Mouse (Mus musculus): ENCODE measurements around the gene Xpr1. TPM values are rescaled to one million over a fixed set of nuclear protein-coding genes. Genes with fewer than 3 reads are reported as not detected.

Gene Xpr1
- polyA plus RNA-seq, 1 experiment from 2014 or later, result 5.3 TPM

DNA sequence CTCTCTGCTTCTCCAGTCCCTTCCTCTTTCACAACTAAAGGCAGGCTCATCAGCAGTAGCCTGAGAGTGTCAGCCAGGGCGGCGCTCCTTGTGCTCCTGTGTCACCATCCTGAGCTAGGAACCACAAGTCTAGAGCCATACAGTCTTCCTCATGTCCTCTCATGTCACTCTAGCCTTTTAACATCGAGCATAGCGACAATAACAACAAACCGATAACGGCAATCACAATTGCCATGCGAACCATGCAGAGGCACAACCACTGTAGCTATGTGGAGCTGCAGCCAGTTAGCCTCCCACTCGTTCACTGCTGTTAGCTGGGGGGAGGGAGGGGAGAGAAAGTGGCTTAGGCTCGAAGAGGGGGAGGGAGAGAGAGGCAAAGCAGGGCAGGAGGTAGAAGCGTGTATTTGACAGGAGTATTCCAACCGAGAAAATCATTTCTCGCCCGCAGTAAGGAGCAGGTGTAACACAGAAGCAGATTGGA lies 25.3 kb upstream of the Xpr1 start:
- H3K36me3 ChIP-seq (replicated peaks; ENCODE audit: control insufficient read depth, insufficient read depth, low read depth, low read length), result no peaks in the 10 kb centered on the region
- no peak for ATAC-seq (replicated peaks; ENCODE audit: insufficient number of reproducible peaks, low FRiP score, low TSS enrichment, low read depth)
- H3K27ac ChIP-seq (replicated peaks; ENCODE audit: low read depth, low read length), result no peak overlapping the region
- no peak overlapping the region for H3K4me2 ChIP-seq (ENCODE audit: low read depth, low read length)
- DNase-seq (ENCODE audit: low spot score), result no peak
- H3K9ac ChIP-seq (replicated peaks; ENCODE audit: low read length), result no peak overlapping the region
- H3K27me3 ChIP-seq (ENCODE audit: control insufficient read depth, insufficient read depth, low read length), result no peaks in the 10 kb centered on the region
- H3K9me3 ChIP-seq (replicated peaks; ENCODE audit: control insufficient read depth, low read length), result no peaks in the 10 kb centered on the region
- no peak overlapping the region for H3K4me3 ChIP-seq (ENCODE audit: low read depth, low read length)
- 64% methylated on average over 13 of the region's 13 CpGs for WGBS
- no peaks in the 10 kb centered on the region for H3K4me1 ChIP-seq (ENCODE audit: control insufficient read depth, insufficient read depth, low read length)

DNA sequence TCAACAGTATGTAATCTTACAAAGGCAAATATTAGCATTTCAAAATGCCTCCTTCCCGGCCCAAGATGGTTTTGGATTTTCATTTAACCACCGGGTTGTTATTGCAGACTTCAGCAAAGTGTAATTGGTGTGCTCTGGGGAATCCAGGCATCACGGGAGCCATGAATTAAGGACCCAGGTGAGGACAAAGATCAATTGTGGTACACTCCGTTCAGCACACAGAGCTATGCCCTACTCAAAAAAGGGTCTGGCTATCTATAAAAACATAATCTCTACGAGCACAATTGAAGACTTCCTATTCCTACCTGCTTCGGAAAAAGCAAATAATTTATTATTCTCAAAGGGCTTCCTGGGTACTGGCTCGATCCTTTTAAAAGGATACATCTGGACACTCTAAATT lies 22.3 kb upstream of the Xpr1 start:
- Histone ChIP-seq H3K27ac (replicated peaks; ENCODE audit: low read depth, low read length) (no peak overlapping the region), H3K9me3 (replicated peaks; ENCODE audit: control insufficient read depth, low read length) (no peaks in the 10 kb centered on the region), H3K36me3 (replicated peaks; ENCODE audit: control insufficient read depth, insufficient read depth, low read depth, low read length) (no peaks in the 10 kb centered on the region), H3K4me3 (ENCODE audit: low read depth, low read length) (no peak overlapping the region), H3K27me3 (ENCODE audit: control insufficient read depth, insufficient read depth, low read length) (no peaks in the 10 kb centered on the region), H3K4me2 (ENCODE audit: low read depth, low read length) (no peak overlapping the region), H3K4me1 (ENCODE audit: control insufficient read depth, insufficient read depth, low read length) (no peaks in the 10 kb centered on the region), H3K9ac (replicated peaks; ENCODE audit: low read length) (no peak overlapping the region)
- WGBS, result 58% methylated on average over 7 of the region's 7 CpGs
- DNase-seq (ENCODE audit: low spot score), result no peak
- no peak for ATAC-seq (replicated peaks; ENCODE audit: insufficient number of reproducible peaks, low FRiP score, low TSS enrichment, low read depth)

DNA sequence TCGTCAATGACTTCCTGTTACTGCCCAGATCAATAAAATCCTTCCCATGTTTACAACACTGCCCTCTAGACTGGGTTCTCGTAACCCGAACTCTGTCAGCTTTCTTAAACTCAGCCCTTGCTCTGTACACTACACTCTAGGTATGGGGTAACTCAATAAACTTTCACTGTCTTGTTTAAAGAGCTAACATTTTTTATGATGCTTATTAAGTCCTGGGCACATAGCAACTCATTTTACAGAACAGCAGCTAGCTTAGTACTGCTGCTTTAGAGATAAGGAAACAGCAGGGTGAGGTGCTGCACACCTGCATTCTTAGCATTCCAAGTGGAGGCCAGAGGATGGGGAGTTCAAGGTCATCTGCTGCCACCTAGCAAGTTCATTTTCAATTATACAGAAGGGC lies 21.3 kb upstream of the Xpr1 start:
- H3K27ac ChIP-seq (replicated peaks; ENCODE audit: low read depth, low read length), result no peak overlapping the region
- H3K9ac ChIP-seq (replicated peaks; ENCODE audit: low read length), result no peak overlapping the region
- 38% methylated on average over 3 of the region's 3 CpGs for WGBS
- DNase-seq (ENCODE audit: low spot score) (no peak), ATAC-seq (replicated peaks; ENCODE audit: insufficient number of reproducible peaks, low FRiP score, low TSS enrichment, low read depth) (no peak)
- no peak overlapping the region for H3K4me3 ChIP-seq (ENCODE audit: low read depth, low read length)
- no peaks in the 10 kb centered on the region for H3K4me1 ChIP-seq (ENCODE audit: control insufficient read depth, insufficient read depth, low read length)
- H3K9me3 ChIP-seq (replicated peaks; ENCODE audit: control insufficient read depth, low read length), result no peaks in the 10 kb centered on the region
- H3K36me3 ChIP-seq (replicated peaks; ENCODE audit: control insufficient read depth, insufficient read depth, low read depth, low read length), result no peaks in the 10 kb centered on the region
- no peaks in the 10 kb centered on the region for H3K27me3 ChIP-seq (ENCODE audit: control insufficient read depth, insufficient read depth, low read length)
- H3K4me2 ChIP-seq (ENCODE audit: low read depth, low read length), result no peak overlapping the region

DNA sequence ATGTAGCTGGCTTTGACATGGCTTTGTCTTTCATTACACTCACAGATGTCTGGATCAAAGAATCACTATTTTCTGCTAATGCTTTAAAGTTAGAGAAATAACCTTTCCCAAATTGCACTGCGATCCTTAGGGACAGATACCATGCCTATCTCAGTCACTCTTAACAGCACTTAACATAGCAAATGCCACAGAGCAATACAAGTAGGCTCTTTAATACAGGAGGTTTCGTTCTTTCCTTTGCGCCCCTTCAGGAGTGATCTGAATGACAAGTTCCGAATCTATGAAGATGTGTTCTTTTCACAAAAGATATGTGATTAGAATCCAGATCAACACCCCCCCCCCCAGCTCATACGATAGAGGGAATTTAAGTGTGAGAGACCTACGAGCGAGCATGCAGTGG lies 12.1 kb upstream of the Xpr1 start:
- no peak overlapping the region for H3K4me2 ChIP-seq (ENCODE audit: low read depth, low read length)
- DNase-seq (ENCODE audit: low spot score) (no peak), ATAC-seq (replicated peaks; ENCODE audit: insufficient number of reproducible peaks, low FRiP score, low TSS enrichment, low read depth) (no peak)
- no peak overlapping the region for H3K4me3 ChIP-seq (ENCODE audit: low read depth, low read length)
- H3K36me3 ChIP-seq (replicated peaks; ENCODE audit: control insufficient read depth, insufficient read depth, low read depth, low read length), result no peaks in the 10 kb centered on the region
- no peaks in the 10 kb centered on the region for H3K27me3 ChIP-seq (ENCODE audit: control insufficient read depth, insufficient read depth, low read length)
- WGBS, result 90% methylated on average over 7 of the region's 7 CpGs
- no peak overlapping the region for H3K9ac ChIP-seq (replicated peaks; ENCODE audit: low read length)
- H3K4me1 ChIP-seq (ENCODE audit: control insufficient read depth, insufficient read depth, low read length), result no peaks in the 10 kb centered on the region
- H3K27ac ChIP-seq (replicated peaks; ENCODE audit: low read depth, low read length), result no peak overlapping the region
- no peaks in the 10 kb centered on the region for H3K9me3 ChIP-seq (replicated peaks; ENCODE audit: control insufficient read depth, low read length)

DNA sequence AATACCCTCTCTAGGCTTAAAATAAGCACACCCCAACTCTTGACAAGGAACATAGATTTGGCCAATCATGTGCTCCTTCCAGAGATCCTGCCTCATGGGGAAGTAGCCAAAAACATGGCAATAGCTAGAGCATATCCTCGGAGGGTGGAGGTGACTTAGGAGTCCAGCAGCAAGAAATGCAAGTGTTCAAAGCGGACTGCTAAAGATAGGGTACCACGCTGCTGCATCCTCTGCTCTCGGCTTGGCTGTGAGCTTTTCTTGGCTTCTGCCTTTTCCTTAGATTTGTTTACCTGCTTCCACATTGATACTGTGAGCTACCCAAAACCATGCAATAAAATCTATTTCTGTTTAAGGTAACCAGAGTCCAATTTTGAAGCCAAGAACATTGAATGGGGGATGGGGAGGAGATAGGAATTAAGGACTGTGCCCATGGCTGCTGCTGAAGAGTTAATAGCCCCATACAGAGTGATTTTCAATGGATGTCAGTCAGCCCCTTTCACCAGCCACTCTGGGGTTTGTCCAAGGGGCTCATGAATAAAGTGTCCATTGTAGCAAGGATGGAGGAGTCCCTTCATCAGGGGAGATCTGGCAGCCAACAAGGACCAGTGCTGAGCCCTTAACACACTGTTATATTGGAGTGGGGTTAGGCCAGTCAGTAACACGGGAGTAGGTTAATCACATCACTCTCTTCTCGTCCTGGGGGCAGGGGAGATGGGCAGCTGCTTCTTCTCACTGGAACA lies 10.1 kb upstream of the Xpr1 start:
- Histone ChIP-seq H3K9me3 (replicated peaks; ENCODE audit: control insufficient read depth, low read length) (no peaks in the 10 kb centered on the region), H3K4me2 (ENCODE audit: low read depth, low read length) (no peak overlapping the region), H3K4me3 (ENCODE audit: low read depth, low read length) (no peak overlapping the region), H3K27me3 (ENCODE audit: control insufficient read depth, insufficient read depth, low read length) (no peaks in the 10 kb centered on the region), H3K9ac (replicated peaks; ENCODE audit: low read length) (no peak overlapping the region), H3K4me1 (ENCODE audit: control insufficient read depth, insufficient read depth, low read length) (no peaks in the 10 kb centered on the region), H3K36me3 (replicated peaks; ENCODE audit: control insufficient read depth, insufficient read depth, low read depth, low read length) (no peaks in the 10 kb centered on the region), H3K27ac (replicated peaks; ENCODE audit: low read depth, low read length) (no peak overlapping the region)
- 0 out of 2 replicates have a peak, but pooled peaks have one; percentile 29 for ATAC-seq (replicated peaks; ENCODE audit: insufficient number of reproducible peaks, low FRiP score, low TSS enrichment, low read depth)
- DNase-seq (ENCODE audit: low spot score), result no peak
- 44% methylated on average over 6 of the region's 6 CpGs for WGBS

DNA sequence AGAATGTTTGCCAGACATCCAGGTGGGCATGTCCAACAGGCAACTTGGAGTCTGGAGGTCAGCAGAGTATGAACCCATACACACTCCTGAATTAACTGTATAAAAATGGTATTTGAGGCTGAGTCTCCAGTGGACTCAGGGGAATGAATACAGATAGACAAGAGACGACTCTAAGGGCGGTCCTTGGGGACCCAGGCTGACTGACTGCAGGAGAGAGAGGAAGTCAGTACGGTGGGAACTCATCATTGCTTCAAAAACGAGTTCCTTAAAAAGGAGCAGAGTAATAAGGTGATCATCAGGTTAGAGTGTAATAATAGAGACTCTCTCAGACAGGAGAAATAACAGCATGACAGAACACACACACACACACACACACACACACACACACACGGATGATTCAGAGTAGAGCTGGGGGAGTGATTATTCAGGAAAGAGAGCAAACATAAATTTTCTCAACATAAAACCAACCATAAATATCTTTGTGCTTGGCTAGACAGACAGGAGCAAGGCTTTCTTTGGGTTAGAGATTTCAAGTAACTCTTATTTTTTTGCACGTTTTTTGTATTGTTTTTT lies 8.6 kb upstream of the Xpr1 start:
- no peak for DNase-seq (ENCODE audit: low spot score)
- Histone ChIP-seq H3K9ac (replicated peaks; ENCODE audit: low read length) (no peak overlapping the region), H3K27me3 (ENCODE audit: control insufficient read depth, insufficient read depth, low read length) (no peaks in the 10 kb centered on the region), H3K4me3 (ENCODE audit: low read depth, low read length) (no peak overlapping the region), H3K9me3 (replicated peaks; ENCODE audit: control insufficient read depth, low read length) (no peaks in the 10 kb centered on the region), H3K4me1 (ENCODE audit: control insufficient read depth, insufficient read depth, low read length) (no peaks in the 10 kb centered on the region), H3K27ac (replicated peaks; ENCODE audit: low read depth, low read length) (no peak overlapping the region), H3K36me3 (replicated peaks; ENCODE audit: control insufficient read depth, insufficient read depth, low read depth, low read length) (no peaks in the 10 kb centered on the region), H3K4me2 (ENCODE audit: low read depth, low read length) (no peak overlapping the region)
- no peak for ATAC-seq (replicated peaks; ENCODE audit: insufficient number of reproducible peaks, low FRiP score, low TSS enrichment, low read depth)
- 57% methylated on average over 6 of the region's 6 CpGs for WGBS

DNA sequence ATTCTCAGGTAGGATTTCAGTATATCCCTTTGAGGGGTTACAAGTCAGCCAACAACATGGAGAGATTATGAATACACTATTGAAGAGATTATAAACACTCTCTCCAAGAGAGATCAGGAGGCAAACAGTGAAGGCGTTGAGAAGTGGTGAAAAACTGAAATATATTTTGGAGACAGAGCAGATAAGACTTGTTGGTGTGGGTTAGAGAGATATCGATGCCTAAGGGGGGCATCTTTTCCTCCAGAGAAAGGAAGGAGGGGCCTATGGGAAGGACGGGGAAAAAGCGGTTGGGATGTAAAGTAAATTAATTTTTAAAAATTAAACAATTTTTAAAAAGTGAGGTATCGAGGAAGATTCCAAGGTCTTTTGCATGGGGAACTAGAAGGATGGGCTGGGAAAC lies 8.1 kb upstream of the Xpr1 start:
- H3K4me1 ChIP-seq (ENCODE audit: control insufficient read depth, insufficient read depth, low read length), result no peaks in the 10 kb centered on the region
- 85% methylated on average over 5 of the region's 5 CpGs for WGBS
- H3K27me3 ChIP-seq (ENCODE audit: control insufficient read depth, insufficient read depth, low read length), result no peaks in the 10 kb centered on the region
- DNase-seq (ENCODE audit: low spot score) (no peak), ATAC-seq (replicated peaks; ENCODE audit: insufficient number of reproducible peaks, low FRiP score, low TSS enrichment, low read depth) (no peak)
- H3K9me3 ChIP-seq (replicated peaks; ENCODE audit: control insufficient read depth, low read length), result no peaks in the 10 kb centered on the region
- H3K27ac ChIP-seq (replicated peaks; ENCODE audit: low read depth, low read length), result no peak overlapping the region
- no peaks in the 10 kb centered on the region for H3K36me3 ChIP-seq (replicated peaks; ENCODE audit: control insufficient read depth, insufficient read depth, low read depth, low read length)
- no peak overlapping the region for H3K4me2 ChIP-seq (ENCODE audit: low read depth, low read length)
- H3K4me3 ChIP-seq (ENCODE audit: low read depth, low read length), result no peak overlapping the region
- H3K9ac ChIP-seq (replicated peaks; ENCODE audit: low read length), result no peak overlapping the region

DNA sequence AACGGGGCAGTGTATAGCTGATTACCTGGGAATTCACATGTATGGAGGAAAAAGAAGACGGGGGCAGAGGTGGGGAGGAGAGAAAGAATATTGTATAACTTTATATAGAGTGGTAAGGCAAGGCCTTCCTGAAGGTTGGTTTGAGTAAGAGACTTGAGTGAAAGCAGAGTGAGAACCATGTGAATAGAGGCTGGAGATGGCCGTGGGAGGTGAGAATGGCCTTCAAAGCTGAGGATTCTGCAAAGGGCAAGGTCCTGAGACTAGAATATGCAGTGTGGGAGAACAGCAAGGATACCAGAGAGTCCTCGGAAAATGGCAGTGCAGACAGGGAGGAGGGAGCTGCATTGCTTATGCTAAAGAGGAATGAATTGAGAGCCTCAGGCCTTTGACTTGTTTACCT lies 6.6 kb upstream of the Xpr1 start:
- no peak overlapping the region for H3K4me3 ChIP-seq (ENCODE audit: low read depth, low read length)

More for the DNA sequence above, 6.6 kb upstream of the Xpr1 start:
- Histone ChIP-seq H3K27me3 (ENCODE audit: control insufficient read depth, insufficient read depth, low read length) (no peaks in the 10 kb centered on the region), H3K36me3 (replicated peaks; ENCODE audit: control insufficient read depth, insufficient read depth, low read depth, low read length) (no peaks in the 10 kb centered on the region), H3K4me1 (ENCODE audit: control insufficient read depth, insufficient read depth, low read length) (no peaks in the 10 kb centered on the region), H3K4me2 (ENCODE audit: low read depth, low read length) (no peak overlapping the region), H3K27ac (replicated peaks; ENCODE audit: low read depth, low read length) (no peak overlapping the region), H3K9ac (replicated peaks; ENCODE audit: low read length) (no peak overlapping the region), H3K9me3 (replicated peaks; ENCODE audit: control insufficient read depth, low read length) (no peaks in the 10 kb centered on the region)
- no peak for DNase-seq (ENCODE audit: low spot score)
- WGBS, result 72% methylated on average over 4 of the region's 4 CpGs
- ATAC-seq (replicated peaks; ENCODE audit: insufficient number of reproducible peaks, low FRiP score, low TSS enrichment, low read depth), result no peak

All from embryonic facial prominence, embryonic 11.5 days (tissue).